13 mouse cellular contexts compared by ENCODE assay signal in genomic region chr4:119815793-119816161, GRCm38 (mm10).
DNase-seq lines count a peak whose midpoint lies in the region; ATAC-seq and TF ChIP-seq lines count a peak whose summit lies in the region.
"Had no signal": no experiment of that assay in that cellular context is flagged by ENCODE, and none has a peak within 500 bp of the region (broad histone marks: within the 10 kb centered on the region; RNA-seq: fewer than 3 reads in every experiment).

No protein-coding gene starts in this region.

- no peak for TF ChIP-seq CTCF in stomach, postnatal 0 days (IDR thresholded peaks at IDR 0.05; ENCODE audit: low read depth)

- no peaks in the 10 kb centered on the region for H3K27me3 ChIP-seq in heart, embryonic 14.5 days (ENCODE audit: control insufficient read depth, insufficient read depth, low read length)
- peaks cover 11% of the 10 kb centered on the region; the same call in 1 of the 2 replicates for H3K27me3 ChIP-seq in neural tube, embryonic 12.5 days (replicated peaks)
- H3K27me3 ChIP-seq in stomach, postnatal 0 days (ENCODE audit: control insufficient read depth, insufficient read depth, low read length), result no peaks in the 10 kb centered on the region

- H3K4me2 ChIP-seq in heart, embryonic 14.5 days (ENCODE audit: low read length), result peak overlapping the region; percentile 42; the same call in 1 of the 2 replicates
- peak overlapping the region; percentile 90 for H3K4me2 ChIP-seq in neural tube, embryonic 12.5 days (replicated peaks)
- H3K4me2 ChIP-seq in stomach, postnatal 0 days (replicated peaks; ENCODE audit: low read depth), result no peak overlapping the region

- no peaks in the 10 kb centered on the region for H3K9me3 ChIP-seq in heart, embryonic 14.5 days (ENCODE audit: control insufficient read depth, low read length)
- H3K9me3 ChIP-seq in neural tube, embryonic 12.5 days, result no peaks in the 10 kb centered on the region
- H3K9me3 ChIP-seq in stomach, postnatal 0 days (ENCODE audit: control insufficient read depth, low read length), result no peaks in the 10 kb centered on the region

- no peaks in the 10 kb centered on the region for H3K36me3 ChIP-seq in heart, embryonic 14.5 days (ENCODE audit: control insufficient read depth, insufficient read depth, low read length)
- no peaks in the 10 kb centered on the region for H3K36me3 ChIP-seq in neural tube, embryonic 12.5 days
- H3K36me3 ChIP-seq in stomach, postnatal 0 days (ENCODE audit: control insufficient read depth, insufficient read depth, low read length), result no peaks in the 10 kb centered on the region

- DNase-seq in heart, adult 9 months (ENCODE audit: low spot score in 2 of 2), result no peak
- DNase-seq in neural tube, embryonic 10.5 days (ENCODE audit: extremely low spot score, low spot score), result no peak
- DNase-seq in lung, postnatal 25 days (ENCODE audit: low spot score), result peak; percentile 47
- no peak for DNase-seq in stomach, postnatal 0 days (ENCODE audit: low spot score)
- no peak for DNase-seq in thymus, adult 18-20 months
- DNase-seq in natural killer cell, adult 2 months (ENCODE audit: low spot score in 2 of 2), result no peak
- DNase-seq: adrenal gland, adult 2 months; thymus, adult 2 months had no signal

- no peak overlapping the region for H3K4me3 ChIP-seq in heart, embryonic 14.5 days (ENCODE audit: control insufficient read depth in 1 of 2, insufficient read depth in 1 of 2, low read depth in 1 of 2, low read length in 2 of 2)
- H3K4me3 ChIP-seq in neural tube, embryonic 12.5 days, result no peak overlapping the region
- no peak overlapping the region for H3K4me3 ChIP-seq in stomach, postnatal 0 days (ENCODE audit: low read depth, low read length)

- TF ChIP-seq EP300 in stomach, postnatal 0 days (optimal IDR thresholded peaks at IDR 0.05), result no peak

- H3K27ac ChIP-seq in heart, embryonic 14.5 days (replicated peaks in 1 of 2; ENCODE audit: control insufficient read depth in 1 of 2, insufficient read depth in 1 of 2, low read depth in 2 of 2, low read length in 2 of 2), result no peak overlapping the region
- no peak overlapping the region for H3K27ac ChIP-seq in neural tube, embryonic 12.5 days
- H3K27ac ChIP-seq in stomach, postnatal 0 days (replicated peaks), result peak overlapping the region; percentile 78
- H3K27ac ChIP-seq: liver, embryonic 14.5 days had no signal

- no peak overlapping the region for H3K9ac ChIP-seq in heart, embryonic 14.5 days (ENCODE audit: low read length)
- H3K9ac ChIP-seq in neural tube, embryonic 12.5 days, result no peak overlapping the region
- no peak overlapping the region for H3K9ac ChIP-seq in stomach, postnatal 0 days (ENCODE audit: low read length)
- H3K9ac ChIP-seq: liver, embryonic 14.5 days had no signal

- no peak for ATAC-seq in heart, embryonic 14.5 days (ENCODE audit: insufficient number of reproducible peaks, insufficient read depth, low FRiP score, low read depth)
- ATAC-seq in neural tube, embryonic 12.5 days (ENCODE audit: low FRiP score, low read depth), result no peak
- no peak for ATAC-seq in stomach, postnatal 0 days (ENCODE audit: low FRiP score, low TSS enrichment)
- ATAC-seq: CD4-positive, CD25-positive, alpha-beta regulatory T cell, adult 4 months; intestine, postnatal 0 days had no signal

- H3K4me1 ChIP-seq in heart, embryonic 14.5 days (ENCODE audit: control insufficient read depth in 2 of 2, insufficient read depth in 2 of 2, low read length in 2 of 2), result peaks cover 13 to 35% of the 10 kb centered on the region in 2 experiments
- H3K4me1 ChIP-seq in neural tube, embryonic 12.5 days, result peaks cover 32% of the 10 kb centered on the region
- no peaks in the 10 kb centered on the region for H3K4me1 ChIP-seq in stomach, postnatal 0 days (replicated peaks; ENCODE audit: control insufficient read depth, insufficient read depth)
